Mouse (Mus musculus) E14TG2a.4 (cell line): ENCODE measurements at regions not wholly inside any gene's neighbourhood (a gene's known extent, or its start where the extent isn't known, plus 50 kb on each side); places are given as distances from the start of the nearest gene placed in this dataset.

Source experiments
- H3K27me3 ChIP-seq: 2 replicates; pipeline ENCODE4 v1.6.1; 2014; ENCODE audit warnings: low read length, control low read depth; ENCODE audit not compliant: insufficient read depth
- H3K36me3 ChIP-seq: 2 replicates; pipeline ENCODE4 v1.6.1; 2014; ENCODE audit warnings: low read length, control low read depth; ENCODE audit not compliant: insufficient read depth
- H3K4me1 ChIP-seq: replicated peaks from 2 replicates; pipeline ENCODE4 v1.6.1; 2014; ENCODE audit warnings: low read depth, low read length, control low read depth
- H3K4me3 ChIP-seq: replicated peaks from 2 replicates; pipeline ENCODE4 v1.5.1; 2014; ENCODE audit warnings: mild to moderate bottlenecking, low read length
- H3K9me3 ChIP-seq: 2 replicates; pipeline ENCODE4 v1.6.1; 2014; ENCODE audit warnings: low read length, control low read depth
- CTCF ChIP-seq: conservative IDR thresholded peaks from 2 replicates; pipeline ENCODE4 v1.5.1; 2014; ENCODE audit warnings: low read length
- NANOG ChIP-seq: IDR thresholded peaks from 2 replicates; pipeline ENCODE4 v1.6.1; 2014; ENCODE audit warnings: borderline replicate concordance, low read length, mixed read lengths
- POU5F1 ChIP-seq: IDR thresholded peaks from 2 replicates; pipeline ENCODE4 v1.6.1; 2014; ENCODE audit warnings: low read length, borderline replicate concordance

- TF ChIP-seq POU5F1 (no peak), NANOG (no peak), CTCF (no peak)
- no peaks in the 10 kb centered on the region for H3K9me3 ChIP-seq
- H3K36me3 ChIP-seq: no peaks in the 10 kb centered on the region
- H3K27me3 ChIP-seq: no peaks in the 10 kb centered on the region
- no peaks in the 10 kb centered on the region for H3K4me1 ChIP-seq
- H3K4me3 ChIP-seq: no peak overlapping the region
Observed at GRCm38 (mm10) chr4:64575901-64576300, 529.1 kb upstream of the Tnc start.

GRCm38 (mm10) chr4:64595014-64595599, 528.9 kb upstream of the Pappa start:
- no peak overlapping the region for H3K4me3 ChIP-seq
- H3K4me1 ChIP-seq: no peaks in the 10 kb centered on the region
- H3K36me3 ChIP-seq: no peaks in the 10 kb centered on the region
- H3K27me3 ChIP-seq: no peaks in the 10 kb centered on the region
- TF ChIP-seq NANOG: no peak
- TF ChIP-seq POU5F1: no peak
- no peaks in the 10 kb centered on the region for H3K9me3 ChIP-seq

- no peaks in the 10 kb centered on the region for H3K36me3 ChIP-seq
- no peaks in the 10 kb centered on the region for H3K4me1 ChIP-seq
- TF ChIP-seq POU5F1 (no peak), CTCF (no peak), NANOG (no peak)
- no peaks in the 10 kb centered on the region for H3K9me3 ChIP-seq
- no peaks in the 10 kb centered on the region for H3K27me3 ChIP-seq
- H3K4me3 ChIP-seq: no peak overlapping the region
Observed at GRCm38 (mm10) chr4:64598465-64598864, 525.5 kb upstream of the Pappa start.

GRCm38 (mm10) chr4:64599222-64599621, 524.8 kb upstream of the Pappa start:
- H3K4me1 ChIP-seq: no peaks in the 10 kb centered on the region
- H3K36me3 ChIP-seq: no peaks in the 10 kb centered on the region
- H3K4me3 ChIP-seq: no peak overlapping the region
- H3K9me3 ChIP-seq: no peaks in the 10 kb centered on the region
- TF ChIP-seq CTCF (no peak), NANOG (no peak), POU5F1 (no peak)
- H3K27me3 ChIP-seq: no peaks in the 10 kb centered on the region

- Histone ChIP-seq H3K27me3 (no peaks in the 10 kb centered on the region), H3K4me3 (no peak overlapping the region), H3K9me3 (no peaks in the 10 kb centered on the region), H3K4me1 (no peaks in the 10 kb centered on the region), H3K36me3 (no peaks in the 10 kb centered on the region)
- TF ChIP-seq CTCF (no peak), POU5F1 (no peak), NANOG (no peak)
Observed at GRCm38 (mm10) chr4:64622771-64623170, 501.2 kb upstream of the Pappa start.

- TF ChIP-seq POU5F1: no peak
- TF ChIP-seq CTCF: no peak
- TF ChIP-seq NANOG: no peak
- Histone ChIP-seq H3K4me1 (no peaks in the 10 kb centered on the region), H3K27me3 (no peaks in the 10 kb centered on the region), H3K9me3 (no peaks in the 10 kb centered on the region), H3K4me3 (no peak overlapping the region), H3K36me3 (no peaks in the 10 kb centered on the region)
Observed at GRCm38 (mm10) chr4:64632189-64632588, 491.8 kb upstream of the Pappa start.

- TF ChIP-seq POU5F1 (no peak), NANOG (no peak), CTCF (no peak)
- no peaks in the 10 kb centered on the region for H3K9me3 ChIP-seq
- H3K4me1 ChIP-seq: no peaks in the 10 kb centered on the region
- no peaks in the 10 kb centered on the region for H3K27me3 ChIP-seq
- no peak overlapping the region for H3K4me3 ChIP-seq
- no peaks in the 10 kb centered on the region for H3K36me3 ChIP-seq
Observed at GRCm38 (mm10) chr4:64635256-64635962, 488.6 kb upstream of the Pappa start.

- Histone ChIP-seq H3K27me3 (no peaks in the 10 kb centered on the region), H3K36me3 (no peaks in the 10 kb centered on the region), H3K4me1 (no peaks in the 10 kb centered on the region), H3K9me3 (no peaks in the 10 kb centered on the region), H3K4me3 (no peak overlapping the region)
- TF ChIP-seq POU5F1: no peak
- no peak for TF ChIP-seq CTCF
- no peak for TF ChIP-seq NANOG
Observed at GRCm38 (mm10) chr4:64640056-64640455, 483.9 kb upstream of the Pappa start.

- TF ChIP-seq POU5F1 (no peak), NANOG (no peak), CTCF (no peak)
Observed at GRCm38 (mm10) chr4:64640976-64641375, 483.0 kb upstream of the Pappa start.

More at GRCm38 (mm10) chr4:64640976-64641375, 483.0 kb upstream of the Pappa start:
- no peaks in the 10 kb centered on the region for H3K27me3 ChIP-seq
- H3K36me3 ChIP-seq: no peaks in the 10 kb centered on the region
- no peaks in the 10 kb centered on the region for H3K4me1 ChIP-seq
- H3K9me3 ChIP-seq: no peaks in the 10 kb centered on the region
- H3K4me3 ChIP-seq: no peak overlapping the region
